Comparison of ENCODE assay signal across 16 mouse cellular contexts in the genomic region with DNA sequence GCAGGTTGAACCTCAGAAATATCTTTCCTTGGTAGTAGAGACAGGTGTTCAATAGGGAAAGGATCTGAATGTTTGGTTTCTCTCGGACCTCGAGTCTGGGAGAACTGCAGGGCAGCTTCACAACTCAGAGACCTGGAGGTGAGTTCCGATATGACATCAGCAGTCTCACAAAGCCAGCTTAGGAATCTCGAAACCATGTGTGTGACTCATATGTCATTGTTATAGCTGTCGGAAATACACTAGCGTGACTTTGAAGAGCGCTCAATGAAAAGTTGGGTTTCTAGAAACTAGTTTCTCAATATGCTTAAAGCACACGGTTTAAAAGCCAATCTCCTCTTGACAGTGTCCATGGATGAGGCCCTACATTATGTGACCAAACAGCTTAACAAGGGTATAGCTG.
"Had no signal": no experiment of that assay in that cellular context is flagged by ENCODE, and none has a peak within 500 bp of the region (broad histone marks: within the 10 kb centered on the region; RNA-seq: fewer than 3 reads in every experiment).

No protein-coding gene starts in this region.

- H3K27me3 ChIP-seq: neural tube, embryonic 12.5 days; neural tube, embryonic 13.5 days; neural tube, embryonic 15.5 days; stomach, embryonic 15.5 days had no signal

- H3K4me1 ChIP-seq: neural tube, embryonic 12.5 days; neural tube, embryonic 13.5 days; neural tube, embryonic 15.5 days; stomach, embryonic 15.5 days had no signal

- H3K9me3 ChIP-seq: neural tube, embryonic 12.5 days; neural tube, embryonic 13.5 days; neural tube, embryonic 15.5 days; stomach, embryonic 15.5 days had no signal

- H3K27ac ChIP-seq: neural tube, embryonic 12.5 days; neural tube, embryonic 13.5 days; neural tube, embryonic 15.5 days; stomach, embryonic 15.5 days had no signal

- H3K4me3 ChIP-seq: neural tube, embryonic 12.5 days; neural tube, embryonic 13.5 days; neural tube, embryonic 15.5 days; stomach, embryonic 15.5 days had no signal

- H3K36me3 ChIP-seq: neural tube, embryonic 12.5 days; neural tube, embryonic 13.5 days; neural tube, embryonic 15.5 days; stomach, embryonic 15.5 days had no signal

- DNase-seq: retina, postnatal 1 day; right cerebral cortex, adult 18-20 months; right cerebral cortex, postnatal 14 days; right cerebral cortex, postnatal 25 days; right cerebral cortex, postnatal 4 days; spleen, adult 18-20 months; thymus, adult 18-20 months; thymus, adult 2 months; thymus, postnatal 14 days; thymus, postnatal 25 days; thymus, postnatal 36 days; thymus, postnatal 4 days had no signal

- H3K9ac ChIP-seq: neural tube, embryonic 12.5 days; neural tube, embryonic 13.5 days; neural tube, embryonic 15.5 days; stomach, embryonic 15.5 days had no signal

- H3K4me2 ChIP-seq: neural tube, embryonic 12.5 days; neural tube, embryonic 13.5 days; neural tube, embryonic 15.5 days; stomach, embryonic 15.5 days had no signal
